Mouse (Mus musculus) hindlimb bud, embryonic 11.5 days (tissue): ENCODE data around the gene Ehd4.

Source experiments
- DNase-seq: peaks from one replicate; pipeline ENCODE4 v3.0.0-alpha.2; 2012; ENCODE audit warnings: low read depth, low spot score; ENCODE audit errors: extremely low spot score

Ehd4 gene

DNA sequence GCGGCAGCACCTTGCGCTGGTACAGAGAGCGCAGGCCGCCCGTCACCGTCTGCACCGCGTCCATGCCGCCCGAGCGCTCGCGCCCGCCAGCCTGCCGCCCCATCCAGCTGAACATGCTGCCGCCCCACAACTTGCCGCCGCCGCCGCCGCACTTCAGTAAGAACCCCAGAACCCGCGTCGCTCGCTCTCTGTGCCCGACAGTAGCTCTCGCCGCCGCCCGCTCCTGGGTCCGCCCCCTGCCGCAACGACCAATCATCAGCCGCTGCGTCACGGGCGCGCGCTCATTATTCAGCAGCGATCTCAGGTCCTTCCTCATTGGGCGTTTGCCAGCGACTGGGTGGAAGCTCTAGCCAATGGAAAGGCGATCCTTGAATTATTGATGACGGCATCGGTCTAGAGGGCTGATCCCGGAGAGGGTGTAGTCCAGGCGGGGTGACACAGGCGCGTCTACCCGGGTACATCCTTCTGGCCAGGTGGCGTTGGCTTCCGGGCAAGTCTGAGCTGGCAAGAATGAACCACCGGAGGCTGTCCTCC is at the start of gene Ehd4:
Gene Ehd4, minus strand, starts transcription at position 246 of the 534 bp plus-strand sequence.
- peak; percentile 81 for DNase-seq

DNA sequence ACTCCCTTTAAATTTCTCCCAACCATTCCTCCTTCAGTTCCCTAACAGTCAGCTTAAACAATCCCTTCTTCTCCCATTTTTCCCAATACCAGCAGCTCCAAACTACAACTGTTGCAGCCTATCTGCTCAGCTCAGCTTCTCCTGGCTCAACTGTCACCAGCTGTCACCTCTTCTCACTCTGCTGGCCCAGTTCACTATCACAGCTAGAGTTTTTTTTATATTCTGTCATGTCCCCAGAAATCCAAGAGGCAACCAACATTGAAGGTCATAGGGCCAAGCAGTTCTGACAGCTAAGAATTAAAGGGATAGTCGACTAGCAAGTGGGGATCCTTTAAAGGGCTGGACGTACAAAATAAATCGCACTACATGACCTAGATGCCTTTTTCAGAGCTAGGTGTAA is 49.3 kb upstream of the Ehd4 start:
- no peak for DNase-seq

DNA sequence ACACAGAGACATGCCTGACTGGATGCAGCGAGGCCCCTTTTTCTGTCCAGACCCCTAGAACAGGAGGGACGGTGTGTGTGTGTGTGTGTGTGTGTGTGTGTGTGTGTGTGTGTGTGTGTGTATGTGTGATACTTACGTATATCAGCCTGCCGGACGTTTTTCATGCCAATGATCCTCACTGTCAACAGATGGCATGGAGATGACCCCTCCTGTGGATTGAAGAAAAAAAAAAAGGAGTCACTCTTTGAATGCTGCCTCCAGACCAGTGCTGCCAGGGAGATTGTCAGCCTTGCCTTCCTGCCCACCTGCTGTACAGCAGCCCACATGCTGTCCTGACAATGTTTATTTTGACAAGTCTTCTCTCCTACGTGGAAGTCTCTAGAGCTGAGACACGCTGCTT is 45.7 kb upstream of the Ehd4 start:
- DNase-seq: no peak

DNA sequence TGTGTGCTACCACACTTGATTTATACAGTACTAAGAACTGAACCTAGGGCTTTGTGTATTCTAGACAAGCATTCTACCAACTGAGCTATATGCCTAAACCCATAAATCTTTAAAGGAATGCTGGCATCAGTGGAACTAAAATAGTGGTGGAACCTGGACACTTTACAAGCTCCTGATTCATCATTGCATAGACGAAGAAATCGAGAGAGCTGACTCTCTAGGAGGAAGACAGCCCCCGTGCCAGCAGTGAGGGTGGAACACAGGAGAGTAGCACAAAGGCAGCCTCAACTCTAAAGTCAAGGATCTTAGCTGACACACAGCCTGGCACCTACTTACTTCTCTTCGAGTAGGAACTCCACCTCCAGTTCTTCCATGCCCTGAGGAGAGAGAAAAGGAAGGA is 33.8 kb upstream of the Ehd4 start:
- no peak for DNase-seq

DNA sequence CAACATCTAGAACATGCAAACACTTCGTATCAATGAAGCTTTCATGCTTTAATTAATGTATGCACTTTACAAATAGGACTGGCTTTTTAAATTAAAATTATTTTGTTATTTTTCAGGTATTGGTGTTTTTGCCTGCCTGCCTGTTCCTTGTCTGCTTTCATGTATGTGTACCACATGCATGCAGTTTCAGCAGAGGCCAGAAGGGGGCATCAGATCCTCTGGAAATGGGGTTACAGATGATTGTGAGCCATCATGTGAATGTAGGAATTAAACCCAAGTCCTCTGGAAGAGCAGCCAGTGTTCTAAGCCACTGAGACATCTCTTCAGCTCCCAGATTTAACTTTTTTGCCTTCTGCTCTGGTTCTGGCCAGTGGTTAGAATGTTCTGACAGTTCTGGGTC is 33.2 kb upstream of the Ehd4 start:
- DNase-seq: no peak

DNA sequence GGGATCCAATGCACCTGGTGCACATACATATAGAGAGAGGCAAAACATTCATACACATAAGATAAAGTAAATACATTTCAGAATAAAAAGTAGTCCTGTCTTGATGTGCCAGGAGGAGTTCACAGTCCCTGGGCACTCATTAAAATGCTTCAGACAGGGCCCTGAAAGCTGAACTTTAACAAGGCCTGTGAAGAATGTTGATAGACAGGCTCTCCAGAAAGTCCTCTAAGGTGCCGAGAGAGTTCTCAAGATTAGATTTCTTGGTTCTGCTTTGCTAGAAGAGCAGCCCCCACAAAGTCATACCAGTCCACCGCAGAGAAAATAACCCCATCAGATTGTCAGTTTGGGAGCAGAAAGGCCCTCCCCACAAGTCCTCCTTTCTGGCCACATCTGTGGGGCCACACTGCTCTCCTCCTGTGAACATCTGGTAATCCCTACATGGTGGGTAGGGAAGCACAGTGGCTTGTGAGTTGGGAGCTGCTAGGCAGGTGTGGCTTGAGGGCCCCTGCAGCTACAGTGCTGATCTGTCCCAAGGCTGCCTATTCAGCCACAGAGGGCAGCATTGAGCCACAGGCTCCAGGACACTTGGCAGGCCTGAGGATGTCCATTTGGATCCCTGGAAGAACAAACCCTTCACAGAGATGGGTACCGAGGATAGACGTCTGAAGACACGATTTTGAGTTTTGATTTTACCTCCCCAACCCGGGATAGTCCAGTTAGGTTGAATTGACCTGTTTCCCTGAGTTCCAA is 31.3 kb upstream of the Ehd4 start:
- no peak for DNase-seq

DNA sequence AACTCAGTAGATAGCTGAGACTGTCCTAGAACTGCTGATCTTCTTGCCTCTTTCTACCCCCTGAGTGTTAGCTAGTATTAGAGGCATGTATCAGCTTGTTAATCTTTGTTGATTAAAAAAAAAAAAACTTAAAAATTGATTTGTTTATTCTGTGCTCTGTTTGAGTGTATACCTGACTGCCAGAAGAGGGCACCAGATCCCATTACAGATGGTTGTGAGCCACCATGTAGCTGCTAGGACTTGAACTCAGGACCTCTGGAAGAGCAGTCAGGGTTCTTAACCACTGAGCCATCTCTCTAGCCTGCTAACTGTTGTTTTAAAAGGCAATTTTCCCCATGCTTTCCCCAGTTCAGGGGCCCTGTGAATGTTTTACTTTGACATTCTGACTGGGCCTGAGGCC is 24.5 kb upstream of the Ehd4 start:
- no peak for DNase-seq

DNA sequence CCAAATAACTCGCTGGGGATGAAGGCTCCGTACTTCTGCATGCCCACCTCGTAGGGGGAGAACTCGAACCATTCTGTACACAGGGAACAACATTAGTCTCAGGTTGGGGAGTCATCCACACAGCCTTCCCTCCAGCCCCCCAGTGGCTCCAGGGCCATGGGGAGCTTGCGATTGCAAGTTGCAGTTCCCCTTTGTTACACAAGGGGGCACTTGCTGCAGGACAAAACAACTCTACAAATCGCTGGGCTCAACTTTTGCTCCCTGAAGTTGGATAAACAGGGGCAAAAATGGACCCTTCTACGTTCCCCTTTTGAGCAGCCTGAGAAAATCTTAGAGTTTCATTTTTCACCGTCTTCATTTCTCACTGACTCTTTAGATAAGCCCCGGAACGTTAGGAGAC is 19.3 kb upstream of the Ehd4 start:
- DNase-seq: peak; percentile 16

DNA sequence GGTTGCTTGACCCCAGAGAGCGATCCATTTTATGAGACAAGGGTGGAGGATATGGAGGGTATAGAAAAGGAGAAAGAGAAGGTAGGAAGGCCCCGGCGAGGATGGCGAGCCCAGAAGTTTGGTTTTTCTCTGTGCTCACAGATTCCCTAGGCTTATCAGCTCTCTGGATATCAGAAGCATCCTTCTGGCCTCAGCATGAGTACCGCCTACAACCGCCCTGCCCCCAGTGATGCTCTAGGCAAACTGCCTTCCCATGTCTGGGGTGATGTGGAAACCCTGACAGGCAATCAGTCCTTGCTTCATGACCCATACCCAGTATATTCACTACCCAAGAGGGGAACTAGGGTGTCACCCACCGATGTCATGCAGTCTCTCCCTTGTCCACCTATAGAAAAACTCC is 17.0 kb upstream of the Ehd4 start:
- DNase-seq: no peak

DNA sequence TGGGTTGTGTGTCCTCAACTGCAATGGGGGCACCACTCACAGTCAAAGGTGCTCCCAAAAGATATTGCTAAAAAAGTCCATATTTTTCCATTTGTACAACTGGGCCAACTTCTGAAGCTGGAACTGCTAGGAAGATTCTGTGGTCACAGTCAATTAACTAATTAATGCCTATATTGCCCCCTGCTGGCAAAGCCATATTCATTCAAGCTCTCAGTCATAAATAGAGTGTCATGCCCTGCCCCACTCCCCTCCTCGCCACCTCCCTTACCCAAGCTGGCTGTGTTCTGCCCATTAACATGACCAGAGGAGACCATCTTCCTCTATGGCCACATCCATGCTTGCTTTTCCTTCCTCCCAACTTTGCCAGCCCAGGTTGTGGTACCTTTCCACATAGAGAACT is 16.3 kb upstream of the Ehd4 start:
- no peak for DNase-seq

DNA sequence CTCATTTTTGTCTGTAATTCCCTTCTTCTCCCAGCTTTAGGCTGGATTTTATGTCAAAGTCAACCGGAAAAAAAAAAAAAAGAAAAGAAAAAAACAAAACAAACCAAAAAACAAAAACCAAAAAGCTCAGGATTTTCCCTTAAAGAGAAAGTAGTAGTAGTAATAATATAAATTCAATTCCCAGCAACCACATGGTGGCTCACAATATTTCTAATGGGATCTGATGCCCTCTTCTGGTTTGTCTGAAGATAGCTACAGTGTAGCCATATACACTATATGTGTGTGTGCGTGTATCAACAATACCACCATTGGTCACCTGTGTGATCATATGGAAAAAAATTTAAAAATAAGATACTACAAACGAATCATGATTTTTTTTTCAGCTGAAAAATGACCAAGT is 15.0 kb upstream of the Ehd4 start:
- DNase-seq: no peak

DNA sequence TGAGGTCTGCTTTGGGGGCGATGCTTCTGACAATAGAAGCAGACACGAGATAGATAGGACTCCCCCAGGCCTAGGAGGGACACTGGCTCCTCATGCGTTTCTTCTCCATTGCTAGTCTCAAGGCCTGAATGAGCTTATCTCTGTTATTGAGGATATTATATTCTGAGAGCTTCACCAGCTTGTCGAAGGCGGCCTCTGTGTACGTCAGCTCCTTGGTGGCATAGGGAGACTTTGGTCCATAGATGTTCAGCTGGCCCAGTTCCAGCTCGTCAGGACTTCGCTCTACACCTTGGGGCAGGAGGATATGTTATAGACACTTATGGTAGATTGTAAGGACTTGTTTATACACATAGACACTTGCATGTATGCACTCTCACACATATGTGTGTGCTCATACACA is 13.4 kb upstream of the Ehd4 start:
- no peak for DNase-seq

DNA sequence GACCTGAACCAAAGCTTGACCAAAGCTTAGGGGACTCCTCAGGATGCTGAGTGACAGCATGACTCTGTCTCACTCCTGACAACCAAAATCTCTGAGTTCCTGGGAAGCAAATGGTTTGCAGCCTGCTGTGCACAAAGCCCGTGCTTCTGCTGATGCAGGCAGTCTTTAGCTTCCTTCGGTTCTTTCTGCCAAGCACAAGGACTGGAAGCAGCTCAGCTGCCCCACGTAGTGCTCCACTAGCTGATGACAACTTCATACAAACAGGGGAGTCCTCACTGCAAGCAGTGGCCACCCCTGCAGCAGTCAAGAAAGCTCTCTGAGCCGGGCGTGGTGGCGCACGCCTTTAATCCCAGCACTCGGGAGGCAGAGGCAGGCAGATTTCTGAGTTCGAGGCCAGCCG is 11.1 kb upstream of the Ehd4 start:
- DNase-seq: no peak

DNA sequence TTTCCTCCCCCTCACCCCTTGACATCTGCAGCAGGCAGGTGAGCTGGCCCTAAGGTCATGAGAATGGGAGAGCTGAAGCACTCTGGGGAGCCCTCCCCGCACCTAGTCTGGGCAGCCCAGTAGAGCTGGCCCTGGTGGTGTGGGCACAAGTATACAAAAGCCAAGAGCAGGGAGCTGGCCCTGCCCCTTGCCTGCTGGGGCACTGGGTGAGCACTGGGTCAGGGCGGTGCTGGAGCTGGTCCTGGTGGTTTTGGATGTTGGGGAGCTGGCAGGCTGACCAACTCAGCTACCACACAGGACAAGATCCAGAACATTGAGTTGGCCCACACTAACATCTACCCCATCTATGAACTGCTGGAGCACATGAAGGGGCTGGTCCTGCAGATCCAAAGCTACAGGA is 5.0 kb upstream of the Ehd4 start:
- no peak for DNase-seq

DNA sequence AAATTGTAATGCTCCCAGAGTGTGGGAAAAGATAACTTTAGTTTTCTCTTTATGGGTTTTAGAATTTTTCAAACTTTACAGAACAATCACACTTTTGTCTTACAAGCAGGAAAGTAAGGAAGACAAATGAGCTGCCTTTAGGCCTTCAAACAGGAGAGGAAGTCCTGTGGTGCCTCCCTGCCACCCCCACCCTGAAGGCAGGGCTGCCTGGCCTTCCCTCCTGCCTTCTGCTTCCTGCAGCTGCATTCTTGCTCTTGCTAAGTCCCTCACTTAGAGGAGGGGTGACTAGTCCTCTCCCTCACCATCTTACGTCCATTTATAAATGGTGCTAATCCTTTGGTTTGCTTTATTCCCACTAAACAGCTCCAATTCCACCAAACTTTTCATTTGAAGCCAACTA is 4.4 kb upstream of the Ehd4 start:
- DNase-seq: no peak

DNA sequence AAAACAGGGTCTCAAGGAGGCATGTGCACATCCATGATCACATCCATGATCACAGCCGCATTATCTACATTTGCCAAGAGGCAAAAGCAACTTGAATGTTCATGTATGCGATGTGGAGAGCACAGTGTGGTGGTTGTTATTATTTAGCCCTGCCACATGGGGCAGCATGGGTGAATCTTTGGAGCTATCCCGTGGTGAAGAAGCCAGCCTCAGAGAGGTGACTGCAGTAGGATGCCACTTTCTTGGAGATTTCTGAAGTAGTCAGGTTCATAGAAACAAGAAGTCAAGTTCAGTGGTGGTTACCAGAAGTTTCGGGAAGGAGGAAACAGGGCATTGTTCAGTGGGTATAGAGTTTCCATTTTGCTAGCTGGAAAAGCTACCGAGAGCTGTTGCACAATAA is 3.6 kb upstream of the Ehd4 start:
- DNase-seq: no peak

DNA sequence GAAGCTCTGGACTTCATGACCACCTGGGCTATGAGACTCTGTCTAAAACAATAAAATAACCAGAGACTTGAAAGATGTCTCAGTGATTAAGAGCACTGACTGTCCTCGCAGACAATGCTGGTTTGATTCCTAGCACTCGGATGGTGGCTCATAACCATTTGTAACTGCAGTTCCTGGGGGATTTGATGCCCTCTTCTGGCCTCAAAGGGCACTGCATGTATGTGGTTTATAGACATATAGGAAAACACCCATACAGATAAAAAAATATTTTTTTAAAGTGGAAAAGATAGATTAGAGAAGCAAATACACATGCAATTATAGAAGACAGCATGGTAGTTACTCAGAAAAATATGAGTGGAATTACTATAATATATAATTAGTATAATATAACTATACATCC is 3.2 kb upstream of the Ehd4 start:
- DNase-seq: no peak

DNA sequence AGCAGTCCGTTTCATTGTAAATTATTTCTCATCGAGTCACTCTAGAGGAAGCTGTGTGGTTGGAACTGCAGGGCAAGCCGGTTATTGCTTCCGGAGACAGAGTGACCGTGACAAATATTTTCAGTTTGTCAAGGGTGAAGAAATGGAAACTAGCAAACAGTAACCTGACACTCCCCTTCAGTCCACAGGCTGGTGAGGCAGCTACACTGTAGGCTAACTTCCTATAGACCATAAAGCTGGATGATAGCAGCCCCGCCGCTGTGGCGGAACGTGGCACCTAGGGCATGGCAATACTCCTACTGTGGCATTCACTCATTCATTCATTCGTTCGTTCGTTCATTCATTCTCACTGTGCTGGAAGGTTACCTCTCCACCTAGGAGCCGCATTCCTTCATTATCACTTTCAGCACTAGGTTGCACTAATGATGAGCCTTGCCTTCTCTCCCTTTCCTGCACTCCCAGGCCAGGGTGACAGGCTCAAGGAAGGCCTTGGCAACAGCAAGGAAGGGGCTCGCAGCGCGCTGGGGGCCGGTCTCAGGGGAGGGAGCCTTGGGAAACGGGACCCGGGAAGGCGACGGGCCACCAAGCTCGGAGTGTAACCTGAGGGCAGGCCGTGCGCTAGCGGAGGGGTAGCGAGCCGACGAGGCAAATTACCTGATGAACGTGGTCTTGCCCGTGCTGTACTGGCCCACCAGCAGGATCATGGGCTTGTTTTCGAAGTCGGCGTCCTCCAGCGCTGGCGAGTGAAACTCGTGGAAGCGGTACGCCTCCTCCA is 633 bp downstream of the Ehd4 start:
- DNase-seq: peak; percentile 18

DNA sequence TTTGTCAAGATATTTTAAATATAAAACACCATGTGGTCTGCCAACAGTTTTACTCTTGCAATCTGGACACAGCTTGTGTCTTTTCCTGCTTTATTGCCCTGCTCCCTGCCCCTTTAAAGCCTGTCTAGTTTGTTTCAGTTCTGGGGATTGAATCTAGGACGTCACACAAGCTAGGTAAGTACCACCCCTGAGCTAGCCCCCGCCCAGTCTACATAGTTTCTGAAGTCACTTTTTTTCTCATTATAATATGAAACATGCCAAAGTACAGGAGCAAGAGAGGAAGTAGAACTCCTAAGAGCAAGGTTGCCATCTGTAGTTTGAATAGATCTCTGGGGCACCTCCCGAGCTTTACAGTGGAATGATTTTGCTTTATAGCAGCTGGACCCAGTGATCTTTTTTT is 3.8 kb downstream of the Ehd4 start:
- DNase-seq: no peak

DNA sequence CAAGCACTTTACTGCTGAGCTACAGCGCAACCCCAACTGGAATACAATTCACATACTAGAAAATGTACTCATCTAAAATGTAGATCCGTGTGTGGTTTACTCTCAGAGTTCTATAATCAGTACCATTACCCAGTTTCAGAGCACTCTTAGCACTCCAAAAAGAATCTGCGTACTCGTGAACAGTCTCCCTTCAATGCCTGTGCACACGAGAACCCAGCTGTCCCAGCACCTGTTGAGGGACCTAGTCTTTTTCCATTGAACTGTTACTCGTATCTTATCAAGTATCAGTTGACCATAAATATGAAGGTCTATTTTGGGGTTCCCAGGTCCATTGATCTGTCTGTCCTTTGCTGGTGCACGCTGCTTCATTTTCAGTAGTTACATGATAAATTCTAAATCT is 4.8 kb downstream of the Ehd4 start:
- DNase-seq: no peak

DNA sequence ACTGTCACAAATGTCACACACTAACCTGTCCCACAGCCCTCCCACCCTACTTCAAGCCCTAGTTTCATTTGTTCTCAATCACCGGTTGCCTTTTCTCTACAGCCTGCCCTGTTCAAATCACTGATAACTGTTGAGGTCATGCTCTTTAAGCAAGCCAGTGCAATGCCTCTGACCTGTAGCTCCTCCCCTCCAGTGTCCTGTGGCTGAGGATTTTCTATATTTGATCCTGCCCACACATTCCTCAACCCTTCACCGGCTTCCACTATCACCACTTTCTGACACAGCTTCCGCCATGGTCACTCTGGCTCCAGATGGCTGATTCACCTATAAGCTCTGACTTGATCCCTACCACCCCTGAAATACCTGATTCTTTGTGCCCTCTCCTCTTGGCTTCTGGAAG is 6.4 kb downstream of the Ehd4 start:
- no peak for DNase-seq

DNA sequence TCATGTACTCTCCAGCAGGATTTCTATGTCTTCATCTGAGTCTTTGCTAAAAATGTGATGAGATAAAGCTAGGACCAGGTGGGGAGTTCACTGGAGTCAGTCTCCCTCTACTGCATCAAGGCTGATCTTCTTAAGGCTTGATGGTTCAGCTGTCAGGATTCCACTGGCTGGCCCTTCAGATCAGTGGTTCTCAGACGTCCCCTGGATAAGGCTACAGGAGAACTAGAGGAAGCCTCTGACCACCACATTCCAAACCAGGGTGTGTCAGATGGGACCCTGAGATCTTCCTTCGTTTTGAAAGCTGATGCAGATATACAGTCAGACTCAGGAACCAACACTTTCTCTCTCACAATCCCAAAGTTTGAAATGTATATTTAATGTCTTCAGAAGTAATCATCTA is 7.0 kb downstream of the Ehd4 start:
- no peak for DNase-seq
